Mouse (Mus musculus): ENCODE data around the gene Ly6g5b. TPM values are rescaled to one million over a fixed set of nuclear protein-coding genes. Genes with fewer than 3 reads are reported as not detected.

Gene Ly6g5b
- polyA plus RNA-seq (2014; fragmentation: Nextera tagmentation; extraction: Ambion mirVana), result 0.89 and 1.1 TPM in 2 replicates

DNA sequence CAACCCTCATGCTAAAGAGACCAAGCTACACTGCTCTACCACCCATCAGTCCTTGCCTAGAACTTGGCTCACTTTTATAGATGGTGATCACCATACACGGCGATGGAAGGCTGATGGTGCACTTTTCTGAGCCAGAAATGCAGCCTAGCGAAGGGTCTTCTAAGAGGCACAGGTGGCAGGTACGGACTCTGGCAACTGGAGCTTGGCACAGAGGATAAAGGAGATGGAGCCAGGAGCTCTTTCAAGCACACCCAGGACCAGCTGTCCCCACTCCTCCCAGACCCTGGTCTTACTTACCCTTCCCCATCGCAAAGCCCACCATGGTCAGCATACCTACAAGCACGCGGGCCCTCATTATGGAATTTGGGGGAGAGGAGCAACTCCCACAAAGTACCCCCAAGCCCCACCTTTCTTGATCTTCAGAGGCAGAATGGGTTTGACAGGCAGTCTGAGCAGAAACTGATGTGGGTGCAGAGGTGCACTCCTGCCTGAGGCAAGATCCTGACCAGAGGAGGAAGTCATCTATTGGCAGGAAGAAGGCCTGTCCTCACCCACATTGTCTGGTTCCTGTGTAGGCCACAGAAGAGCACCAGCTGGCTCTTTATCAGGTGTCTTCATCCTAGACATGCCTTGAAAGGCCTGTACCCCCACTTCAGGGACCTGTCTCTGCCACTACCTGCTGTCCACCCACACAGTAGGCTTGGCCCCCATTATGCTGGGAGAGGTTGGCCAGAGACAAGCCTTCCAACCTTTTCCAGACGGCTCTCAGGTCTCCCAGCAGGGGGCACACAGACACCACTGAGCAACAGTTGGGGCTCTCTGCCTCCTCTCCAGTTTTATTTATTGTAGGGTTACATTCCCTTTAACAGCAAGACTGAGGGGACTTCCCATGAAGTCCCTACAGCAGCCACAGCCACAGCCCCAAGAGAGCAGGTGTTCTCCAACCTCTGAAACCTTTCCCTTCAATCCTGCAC is at the start of gene Ly6g5b:
Gene Ly6g5b (minus strand): TSS at position 383 of the 974 bp plus-strand sequence.
- Histone ChIP-seq H3K9me3 (replicated peaks; ENCODE audit: control insufficient read depth, low read length) (no peaks in the 10 kb centered on the region), H3K27ac (ENCODE audit: low read depth, low read length) (no peak within 1 kb of the TSS), H3K27me3 (replicated peaks; ENCODE audit: control insufficient read depth, insufficient read depth, low read length) (no peaks in the 10 kb centered on the region), H3K4me1 (ENCODE audit: control insufficient read depth, insufficient read depth, low read length) (peaks cover 5% of the 10 kb centered on the region), H3K4me3 (ENCODE audit: low read depth, low read length) (no peak within 1 kb of the TSS), H3K4me2 (ENCODE audit: low read length) (no peak within 1 kb of the TSS), H3K36me3 (ENCODE audit: control insufficient read depth, insufficient read depth, low read length) (peaks cover 59% of the 10 kb centered on the region), H3K9ac (ENCODE audit: low read length) (no peak within 1 kb of the TSS)
- ATAC-seq (no peak), DNase-seq (ENCODE audit: low spot score) (no peak)
- WGBS, result 85% methylated on average over 8 of the region's 8 CpGs

DNA sequence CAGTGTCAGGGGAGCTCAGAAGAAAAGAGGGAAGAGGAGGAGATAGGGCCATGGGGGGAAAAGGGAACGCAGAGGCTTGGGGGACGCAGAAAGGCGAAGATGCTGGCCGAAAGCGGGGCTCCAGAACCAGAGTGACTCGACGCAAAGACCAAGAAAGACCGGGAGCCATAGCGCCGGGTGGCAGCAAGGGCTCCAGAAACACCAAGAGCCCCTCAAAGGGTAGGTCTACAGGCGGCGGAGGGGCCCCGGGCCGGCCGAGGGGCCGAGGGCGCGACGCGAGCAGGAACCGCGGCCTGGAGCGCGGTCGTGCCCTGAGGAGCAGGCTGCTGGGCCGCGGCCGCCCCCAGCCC is 49.0 kb upstream of the Ly6g5b start:
- Histone ChIP-seq H3K27me3 (replicated peaks; ENCODE audit: control insufficient read depth, insufficient read depth, low read length) (no peaks in the 10 kb centered on the region), H3K9me3 (replicated peaks; ENCODE audit: control insufficient read depth, low read length) (no peaks in the 10 kb centered on the region)
- under 1% methylated on average over 23 of the region's 28 CpGs for WGBS

GRCm38 (mm10) chr17:35163326-35164081 is 48.3 kb upstream of the Ly6g5b start:
- Histone ChIP-seq H3K9ac (ENCODE audit: low read length) (peak overlapping the region; percentile 99), H3K4me1 (ENCODE audit: control insufficient read depth, insufficient read depth, low read length) (peaks cover 18% of the 10 kb centered on the region), H3K27me3 (replicated peaks; ENCODE audit: control insufficient read depth, insufficient read depth, low read length) (no peaks in the 10 kb centered on the region), H3K36me3 (ENCODE audit: control insufficient read depth, insufficient read depth, low read length) (peaks cover 41% of the 10 kb centered on the region), H3K27ac (ENCODE audit: low read depth, low read length) (peak overlapping the region; percentile 97), H3K4me2 (ENCODE audit: low read length) (peak overlapping the region; percentile 98), H3K9me3 (replicated peaks; ENCODE audit: control insufficient read depth, low read length) (no peaks in the 10 kb centered on the region), H3K4me3 (ENCODE audit: low read depth, low read length) (peak overlapping the region; percentile 100)
- ATAC-seq (no peak), DNase-seq (ENCODE audit: low spot score) (no peak)
- 14% methylated on average over 8 of the region's 8 CpGs for WGBS

More for the DNA sequence above, 49.0 kb upstream of the Ly6g5b start:
- H3K4me1 ChIP-seq (ENCODE audit: control insufficient read depth, insufficient read depth, low read length), result peaks cover 18% of the 10 kb centered on the region
- peaks cover 34% of the 10 kb centered on the region for H3K36me3 ChIP-seq (ENCODE audit: control insufficient read depth, insufficient read depth, low read length)
- peak overlapping the region; percentile 98 for H3K4me2 ChIP-seq (ENCODE audit: low read length)
- no peak for DNase-seq (ENCODE audit: low spot score)
- ATAC-seq, result no peak
- H3K9ac ChIP-seq (ENCODE audit: low read length), result peak overlapping the region; percentile 99
- H3K4me3 ChIP-seq (ENCODE audit: low read depth, low read length), result peak overlapping the region; percentile 100
- peak overlapping the region; percentile 97 for H3K27ac ChIP-seq (ENCODE audit: low read depth, low read length)

DNA sequence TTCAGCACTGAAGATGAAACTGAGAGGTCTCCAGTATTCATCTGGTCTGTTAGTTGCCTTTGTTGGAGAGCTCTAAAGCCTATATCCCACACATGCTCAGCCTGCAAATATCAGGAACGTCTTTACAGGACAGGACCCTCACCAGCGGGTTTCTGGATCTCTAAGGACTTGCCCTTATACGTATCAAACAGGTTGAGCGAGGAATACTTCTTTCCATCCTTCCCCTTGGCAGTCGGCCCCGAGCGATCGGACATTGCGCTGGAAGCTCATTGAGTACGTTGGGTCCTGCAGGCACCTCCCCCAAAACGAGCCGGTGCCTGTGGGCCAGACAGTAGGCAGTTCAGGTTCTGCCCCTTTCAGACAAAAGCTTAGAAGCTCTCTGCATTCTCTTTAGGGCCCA is 47.5 kb upstream of the Ly6g5b start:
- peaks cover 18% of the 10 kb centered on the region for H3K4me1 ChIP-seq (ENCODE audit: control insufficient read depth, insufficient read depth, low read length)
- DNase-seq (ENCODE audit: low spot score), result no peak
- no peaks in the 10 kb centered on the region for H3K27me3 ChIP-seq (replicated peaks; ENCODE audit: control insufficient read depth, insufficient read depth, low read length)
- H3K36me3 ChIP-seq (ENCODE audit: control insufficient read depth, insufficient read depth, low read length), result peaks cover 49% of the 10 kb centered on the region
- 46% methylated on average over 12 of the region's 12 CpGs for WGBS
- peak overlapping the region; percentile 99 for H3K9ac ChIP-seq (ENCODE audit: low read length)
- no peaks in the 10 kb centered on the region for H3K9me3 ChIP-seq (replicated peaks; ENCODE audit: control insufficient read depth, low read length)
- peak overlapping the region; percentile 98 for H3K4me2 ChIP-seq (ENCODE audit: low read length)
- ATAC-seq, result no peak
- H3K27ac ChIP-seq (ENCODE audit: low read depth, low read length), result no peak overlapping the region
- peak overlapping the region; percentile 100 for H3K4me3 ChIP-seq (ENCODE audit: low read depth, low read length)

DNA sequence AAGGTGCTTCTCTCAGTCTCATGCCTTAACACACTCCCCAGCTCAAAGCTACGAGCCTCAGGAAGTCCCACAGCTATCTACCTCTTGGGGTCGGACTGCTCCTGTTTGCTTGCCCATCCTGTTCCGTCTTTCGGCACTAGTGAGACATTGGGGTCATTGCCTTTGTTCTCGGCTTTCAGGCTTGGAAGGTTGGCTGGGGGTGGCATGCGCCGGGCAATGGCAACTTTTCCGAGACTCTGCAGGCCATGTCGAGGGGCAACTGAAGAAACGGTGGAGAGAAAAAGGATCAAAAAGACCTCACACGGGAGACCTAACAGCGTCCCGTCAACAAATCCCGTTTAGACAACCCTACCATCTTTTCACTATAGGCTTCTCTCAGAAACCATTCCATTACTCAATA is 46.9 kb upstream of the Ly6g5b start:
- H3K4me2 ChIP-seq (ENCODE audit: low read length), result peak overlapping the region; percentile 98
- no peaks in the 10 kb centered on the region for H3K27me3 ChIP-seq (replicated peaks; ENCODE audit: control insufficient read depth, insufficient read depth, low read length)
- 79% methylated on average over 14 of the region's 14 CpGs for WGBS
- no peak for DNase-seq (ENCODE audit: low spot score)
- peaks cover 55% of the 10 kb centered on the region for H3K36me3 ChIP-seq (ENCODE audit: control insufficient read depth, insufficient read depth, low read length)
- peak overlapping the region; percentile 100 for H3K4me3 ChIP-seq (ENCODE audit: low read depth, low read length)
- H3K4me1 ChIP-seq (ENCODE audit: control insufficient read depth, insufficient read depth, low read length), result peaks cover 18% of the 10 kb centered on the region
- ATAC-seq, result no peak
- H3K27ac ChIP-seq (ENCODE audit: low read depth, low read length), result no peak overlapping the region
- H3K9ac ChIP-seq (ENCODE audit: low read length), result peak overlapping the region; percentile 99
- H3K9me3 ChIP-seq (replicated peaks; ENCODE audit: control insufficient read depth, low read length), result no peaks in the 10 kb centered on the region

GRCm38 (mm10) chr17:35161421-35161820 is 46.2 kb upstream of the Ly6g5b start:
- Histone ChIP-seq H3K27ac (ENCODE audit: low read depth, low read length) (no peak overlapping the region), H3K4me2 (ENCODE audit: low read length) (no peak overlapping the region), H3K36me3 (ENCODE audit: control insufficient read depth, insufficient read depth, low read length) (peaks cover 62% of the 10 kb centered on the region), H3K4me1 (ENCODE audit: control insufficient read depth, insufficient read depth, low read length) (peaks cover 18% of the 10 kb centered on the region), H3K4me3 (ENCODE audit: low read depth, low read length) (no peak overlapping the region; the same call in 1 of the 2 replicates), H3K9ac (ENCODE audit: low read length) (no peak overlapping the region), H3K9me3 (replicated peaks; ENCODE audit: control insufficient read depth, low read length) (no peaks in the 10 kb centered on the region), H3K27me3 (replicated peaks; ENCODE audit: control insufficient read depth, insufficient read depth, low read length) (no peaks in the 10 kb centered on the region)
- ATAC-seq (no peak), DNase-seq (ENCODE audit: low spot score) (no peak)
- WGBS, result 86% methylated on average over 11 of the region's 11 CpGs

GRCm38 (mm10) chr17:35159638-35160037 is 44.4 kb upstream of the Ly6g5b start:
- 83% methylated on average over 7 of the region's 7 CpGs for WGBS
- Histone ChIP-seq H3K36me3 (ENCODE audit: control insufficient read depth, insufficient read depth, low read length) (peaks cover 80% of the 10 kb centered on the region), H3K27me3 (replicated peaks; ENCODE audit: control insufficient read depth, insufficient read depth, low read length) (no peaks in the 10 kb centered on the region), H3K4me3 (ENCODE audit: low read depth, low read length) (no peak overlapping the region), H3K4me2 (ENCODE audit: low read length) (no peak overlapping the region), H3K9me3 (replicated peaks; ENCODE audit: control insufficient read depth, low read length) (no peaks in the 10 kb centered on the region), H3K9ac (ENCODE audit: low read length) (no peak overlapping the region), H3K27ac (ENCODE audit: low read depth, low read length) (no peak overlapping the region), H3K4me1 (ENCODE audit: control insufficient read depth, insufficient read depth, low read length) (peaks cover 12% of the 10 kb centered on the region)
- ATAC-seq (no peak), DNase-seq (ENCODE audit: low spot score) (no peak)

GRCm38 (mm10) chr17:35158850-35159593 is 43.8 kb upstream of the Ly6g5b start:
- no peak for DNase-seq (ENCODE audit: low spot score)

More at GRCm38 (mm10) chr17:35158850-35159593, 43.8 kb upstream of the Ly6g5b start:
- H3K4me3 ChIP-seq (ENCODE audit: low read depth, low read length), result no peak overlapping the region
- no peaks in the 10 kb centered on the region for H3K27me3 ChIP-seq (replicated peaks; ENCODE audit: control insufficient read depth, insufficient read depth, low read length)
- H3K36me3 ChIP-seq (ENCODE audit: control insufficient read depth, insufficient read depth, low read length), result peaks cover 86% of the 10 kb centered on the region
- H3K4me2 ChIP-seq (ENCODE audit: low read length), result no peak overlapping the region
- no peaks in the 10 kb centered on the region for H3K9me3 ChIP-seq (replicated peaks; ENCODE audit: control insufficient read depth, low read length)
- no peak for ATAC-seq
- WGBS, result 94% methylated on average over 16 of the region's 16 CpGs
- peaks cover 12% of the 10 kb centered on the region for H3K4me1 ChIP-seq (ENCODE audit: control insufficient read depth, insufficient read depth, low read length)
- H3K9ac ChIP-seq (ENCODE audit: low read length), result no peak overlapping the region
- no peak overlapping the region for H3K27ac ChIP-seq (ENCODE audit: low read depth, low read length)

All from forebrain, embryonic 14.5 days (tissue).